Mouse (Mus musculus) MEL (cell line): ENCODE data around the gene Josd2. TPM values are rescaled to one million over a fixed set of nuclear protein-coding genes. Genes with fewer than 3 reads are reported as not detected.

Experiments used
- DNase-seq: peaks from one replicate; pipeline ENCODE4 v3.0.0; 2011; ENCODE audit warnings: low read depth, low spot score
- H3K27ac ChIP-seq: 2 replicates; pipeline ENCODE4 v1.5.1; 2012; ENCODE audit warnings: low read depth, mild to moderate bottlenecking, control low read depth, low read length, moderate library complexity; ENCODE audit not compliant: control insufficient read depth
- H3K27me3 ChIP-seq, 2 experiments: fragments of 150-350 bp in 1 of 2; sonication (generic) in 1 of 2; 2 replicates each; pipeline ENCODE4 v1.6.1; 2012; ENCODE audit warnings: low read length in 2 of 2, mild to moderate bottlenecking in 2 of 2, improper control_type of control experiment in 1 of 2, moderate library complexity in 1 of 2; ENCODE audit not compliant: insufficient read depth in 2 of 2, control insufficient read depth in 1 of 2
- H3K36me3 ChIP-seq, 2 experiments: 2 replicates each; pipeline ENCODE4 v1.6.1; 2012 to 2014; ENCODE audit warnings: low read length in 2 of 2, improper control_type of control experiment in 1 of 2, inconsistent platforms in 1 of 2, mild to moderate bottlenecking in 1 of 2; ENCODE audit not compliant: insufficient read depth in 2 of 2, control insufficient read depth in 1 of 2
- H3K4me1 ChIP-seq, 2 experiments: fragments of 150-350 bp in 1 of 2; sonication (generic) in 1 of 2; 2 replicates each; pipeline ENCODE4 v1.6.1; 2012; ENCODE audit warnings: low read length in 2 of 2, improper control_type of control experiment in 1 of 2, mild to moderate bottlenecking in 1 of 2; ENCODE audit not compliant: insufficient read depth in 2 of 2, control insufficient read depth in 1 of 2
- H3K4me3 ChIP-seq, 2 experiments: fragments of 150-350 bp in 1 of 2; sonication (generic) in 1 of 2; 2 replicates each; pipeline ENCODE4 v1.5.1; 2012; ENCODE audit warnings: low read depth in 2 of 2, low read length in 2 of 2, mild to moderate bottlenecking in 2 of 2, moderate library complexity in 2 of 2, control low read depth in 1 of 2, improper control_type of control experiment in 1 of 2; ENCODE audit not compliant: control insufficient read depth in 1 of 2, insufficient read depth in 1 of 2
- H3K79me2 ChIP-seq: 2 replicates; pipeline ENCODE4 v1.6.1; 2012; ENCODE audit warnings: mild to moderate bottlenecking, low read length, moderate library complexity; ENCODE audit not compliant: control insufficient read depth, poor library complexity, insufficient read depth
- H3K9ac ChIP-seq: 2 replicates; pipeline ENCODE4 v1.6.1; 2012; ENCODE audit warnings: low read depth, mild to moderate bottlenecking, control low read depth, low read length, moderate library complexity; ENCODE audit not compliant: control insufficient read depth, poor library complexity, severe bottlenecking
- H3K9me3 ChIP-seq: fragments of 150-350 bp; sonication (generic); replicated peaks from 2 replicates; pipeline ENCODE4 v1.6.1; 2012; ENCODE audit warnings: mild to moderate bottlenecking, low read length, improper control_type of control experiment, moderate library complexity; ENCODE audit not compliant: insufficient read depth
- BHLHE40 ChIP-seq: IDR thresholded peaks from 2 replicates; pipeline ENCODE4 v1.6.1; 2012; ENCODE audit warnings: low read depth, mild to moderate bottlenecking, inconsistent platforms, low read length, improper control_type of control experiment, borderline replicate concordance
- CHD1 ChIP-seq: IDR thresholded peaks from 2 replicates; pipeline ENCODE4 v1.6.1; 2012; ENCODE audit warnings: low read depth, mild to moderate bottlenecking, inconsistent platforms, low read length, improper control_type of control experiment
- CHD2 ChIP-seq: IDR thresholded peaks from 2 replicates; pipeline ENCODE4 v1.6.1; 2011; ENCODE audit warnings: low read length, improper control_type of control experiment
- E2F4 ChIP-seq: IDR thresholded peaks from 2 replicates; pipeline ENCODE4 v1.6.1; 2011; ENCODE audit warnings: low read depth, low read length, improper control_type of control experiment, borderline replicate concordance
- EP300 ChIP-seq, 2 experiments: IDR thresholded peaks; 2 replicates each; pipeline ENCODE4 v1.6.1; 2011; ENCODE audit warnings: improper control_type of control experiment in 2 of 2, low read length in 2 of 2, low read depth in 1 of 2, mild to moderate bottlenecking in 1 of 2
- ETS1 ChIP-seq: IDR thresholded peaks from 2 replicates; pipeline ENCODE4 v1.6.1; 2012; ENCODE audit warnings: low read depth, mild to moderate bottlenecking, inconsistent platforms, low read length, improper control_type of control experiment, moderate library complexity
- GABPA ChIP-seq: IDR thresholded peaks from 2 replicates; pipeline ENCODE4 v1.6.1; 2012; ENCODE audit warnings: low read depth, mild to moderate bottlenecking, inconsistent platforms, low read length, improper control_type of control experiment, moderate library complexity
- GATA1 ChIP-seq: IDR thresholded peaks from 2 replicates; pipeline ENCODE4 v1.6.1; 2011; ENCODE audit warnings: low read depth, low read length, improper control_type of control experiment
- HCFC1 ChIP-seq: IDR thresholded peaks from 2 replicates; pipeline ENCODE4 v1.6.1; 2012; ENCODE audit warnings: low read depth, mild to moderate bottlenecking, inconsistent platforms, low read length, improper control_type of control experiment, moderate library complexity
- JUND ChIP-seq: IDR thresholded peaks from 2 replicates; pipeline ENCODE4 v1.6.1; 2011; ENCODE audit warnings: low read depth, mild to moderate bottlenecking, improper control_type of control experiment, low read length
- KAT2A ChIP-seq: conservative IDR thresholded peaks from 2 replicates; pipeline ENCODE4 v1.6.1; 2012; ENCODE audit warnings: low read depth, low read length, improper control_type of control experiment, inconsistent platforms
- MAFK ChIP-seq: IDR thresholded peaks from 2 replicates; pipeline ENCODE4 v1.6.1; 2011; ENCODE audit warnings: low read depth, mild to moderate bottlenecking, low read length, improper control_type of control experiment, borderline replicate concordance
- MAX ChIP-seq: IDR thresholded peaks from 2 replicates; pipeline ENCODE4 v1.6.1; 2011; ENCODE audit warnings: low read length, improper control_type of control experiment
- MEF2A ChIP-seq: IDR thresholded peaks from 2 replicates; pipeline ENCODE4 v1.6.1; 2014; ENCODE audit warnings: low read depth, mild to moderate bottlenecking, inconsistent platforms, low read length, improper control_type of control experiment; ENCODE audit not compliant: poor library complexity, insufficient replicate concordance, severe bottlenecking; ENCODE audit errors: extremely low read depth
- MXI1 ChIP-seq: IDR thresholded peaks from 2 replicates; pipeline ENCODE4 v1.6.1; 2011; ENCODE audit warnings: mild to moderate bottlenecking, low read depth, low read length, improper control_type of control experiment
- NELFE ChIP-seq: IDR thresholded peaks from 2 replicates; pipeline ENCODE4 v1.6.1; 2011; ENCODE audit warnings: low read depth, low read length, improper control_type of control experiment
- NRF1 ChIP-seq: IDR thresholded peaks from 2 replicates; pipeline ENCODE4 v1.6.1; 2014; ENCODE audit warnings: low read depth, mild to moderate bottlenecking, inconsistent platforms, low read length, improper control_type of control experiment, moderate library complexity; ENCODE audit not compliant: poor library complexity, insufficient read depth, severe bottlenecking
- POLR2AphosphoS2 ChIP-seq: IDR thresholded peaks from 2 replicates; pipeline ENCODE4 v1.6.1; 2011; ENCODE audit warnings: low read length, improper control_type of control experiment
- POLR2AphosphoS5 ChIP-seq: IDR thresholded peaks from 2 replicates; pipeline ENCODE4 v1.6.1; 2012; ENCODE audit warnings: low read depth, borderline replicate concordance, mild to moderate bottlenecking, inconsistent platforms, low read length, moderate library complexity, mixed read lengths
- RAD21 ChIP-seq: IDR thresholded peaks from 2 replicates; pipeline ENCODE4 v1.6.1; 2011; ENCODE audit warnings: mild to moderate bottlenecking, low read depth, low read length, improper control_type of control experiment
- RCOR1 ChIP-seq: IDR thresholded peaks from 2 replicates; pipeline ENCODE4 v1.6.1; 2012; ENCODE audit warnings: low read depth, mild to moderate bottlenecking, inconsistent platforms, low read length, improper control_type of control experiment
- SIN3A ChIP-seq: IDR thresholded peaks from 2 replicates; pipeline ENCODE4 v1.6.1; 2012; ENCODE audit warnings: low read length, improper control_type of control experiment, inconsistent platforms
- TBP ChIP-seq: IDR thresholded peaks from 2 replicates; pipeline ENCODE4 v1.8.0; 2011; ENCODE audit warnings: low read depth, low read length, improper control_type of control experiment
- TCF12 ChIP-seq: IDR thresholded peaks from 2 replicates; pipeline ENCODE4 v1.6.1; 2014; ENCODE audit warnings: low read depth, mild to moderate bottlenecking, inconsistent platforms, low read length, improper control_type of control experiment, moderate library complexity
- ZC3H11A ChIP-seq: IDR thresholded peaks from 2 replicates; pipeline ENCODE4 v1.6.1; 2012; ENCODE audit warnings: low read depth, mild to moderate bottlenecking, inconsistent platforms, low read length, improper control_type of control experiment
- ZKSCAN1 ChIP-seq: IDR thresholded peaks from 2 replicates; pipeline ENCODE4 v1.6.1; 2012; ENCODE audit warnings: low read depth, mild to moderate bottlenecking, inconsistent platforms, low read length, improper control_type of control experiment, moderate library complexity
- ZMIZ1 ChIP-seq: IDR thresholded peaks from 2 replicates; pipeline ENCODE4 v1.6.1; 2012; ENCODE audit warnings: low read depth, mild to moderate bottlenecking, inconsistent platforms, low read length, improper control_type of control experiment, moderate library complexity
- ZNF384 ChIP-seq: IDR thresholded peaks from 2 replicates; pipeline ENCODE4 v1.6.1; 2012; ENCODE audit warnings: low read depth, mild to moderate bottlenecking, inconsistent platforms, low read length, improper control_type of control experiment
- polyA plus RNA-seq, 2 experiments: library from polyadenylated mRNA; stranded (reverse) in 1 of 2; unstranded in 1 of 2; fragments of >175 nt in 1 of 2; fragments of >200 nt in 1 of 2; gene quantifications; 2 replicates each; pipeline versions ENCODE4 v1.2.1 to v1.2.4; 2012; ENCODE audit warnings: low replicate concordance in 2 of 2, low read depth in 1 of 2; ENCODE audit not compliant: insufficient read length in 2 of 2, insufficient read depth in 1 of 2, missing spikeins in 1 of 2
- total RNA-seq: library from RNA; depleted of rRNA; stranded (reverse); fragments of 300-350 nt; gene quantifications from 2 replicates; pipeline ENCODE4 v1.2.3, GENCODE M21; 2012

The Josd2 gene
- total and polyA plus RNA-seq, 3 experiments = 95.5 to 141 TPM; not detected in 1

DNA sequence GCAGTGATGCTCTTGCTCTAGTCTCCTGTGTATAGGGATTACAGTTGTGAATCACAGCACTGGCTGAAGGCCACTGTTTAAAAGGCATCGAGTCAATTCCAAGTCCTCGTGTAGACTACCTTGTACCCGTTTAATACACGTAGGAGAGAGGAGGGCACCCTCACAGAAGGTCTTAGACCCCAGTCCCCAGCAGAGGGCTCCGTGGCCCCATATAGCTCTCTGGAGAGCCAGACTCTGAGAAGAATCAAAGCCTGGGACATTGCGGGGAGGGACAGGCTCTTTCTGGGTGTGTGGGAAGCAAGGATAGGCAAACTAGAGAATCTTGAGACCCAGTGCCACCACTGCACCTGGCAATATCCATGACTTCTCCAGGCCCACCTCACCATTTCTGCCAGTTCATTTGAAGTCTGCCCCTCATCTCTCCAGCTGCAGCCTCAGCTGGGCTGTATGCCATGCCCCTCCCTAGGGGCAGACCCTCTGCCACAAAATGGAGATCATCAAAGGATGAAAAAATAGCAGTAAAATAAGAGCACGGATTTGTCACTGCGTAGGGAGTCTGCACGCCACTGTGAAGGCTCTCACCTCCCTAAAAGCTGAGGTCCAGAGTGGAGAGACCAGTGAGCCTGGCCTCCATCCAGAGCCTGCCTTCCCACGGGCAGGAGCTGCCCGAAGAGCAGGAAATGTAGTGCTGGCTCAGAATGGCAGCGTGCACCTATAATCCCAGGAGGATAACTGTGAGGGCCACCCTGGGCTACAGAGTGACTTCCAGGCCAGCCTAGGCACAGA, 21.5 kb upstream of the Josd2 start:
- TF ChIP-seq ZMIZ1 (no peak), POLR2AphosphoS5 (no peak), ETS1 (no peak), GABPA (no peak), NRF1 (no peak), GATA1 (no peak), NELFE (no peak), RCOR1 (no peak), HCFC1 (no peak), ZC3H11A (no peak), RAD21 (no peak), E2F4 (no peak), POLR2AphosphoS2 (no peak), KAT2A (no peak), TCF12 (no peak), MAX (no peak), EP300 (IDR thresholded peaks at IDR 0.05; ENCODE audit: low read depth in 1 of 2, low read length in 2 of 2) (no peak), MAFK (no peak), JUND (no peak)
- H3K36me3 ChIP-seq = no peaks in the 10 kb centered on the region

DNA sequence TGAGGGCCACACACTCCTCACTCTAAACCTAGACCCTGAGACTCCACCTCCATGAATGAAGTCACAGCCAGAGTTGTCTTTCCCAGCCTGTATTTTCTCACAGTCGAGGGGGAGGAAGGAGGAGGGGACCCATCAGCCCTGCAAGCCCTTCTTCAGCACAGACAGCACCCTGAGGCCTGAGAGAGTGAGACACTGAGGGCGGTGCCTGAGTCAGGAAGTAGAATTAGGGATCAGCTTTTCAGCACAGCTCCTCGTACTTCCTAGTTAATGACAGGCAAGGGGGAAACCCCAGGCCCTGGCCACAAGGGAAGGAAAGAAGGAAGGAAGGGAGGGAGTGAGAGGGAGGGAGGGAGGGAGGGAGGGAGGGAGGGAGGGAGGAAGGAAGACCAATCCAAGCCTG, 14.5 kb upstream of the Josd2 start:
- Histone ChIP-seq H3K4me1 (no peaks in the 10 kb centered on the region), H3K9me3 (no peaks in the 10 kb centered on the region), H3K4me3 (no peak overlapping the region), H3K36me3 (no peaks in the 10 kb centered on the region), H3K27ac (no peak overlapping the region), H3K27me3 (no peaks in the 10 kb centered on the region), H3K79me2 (no peaks in the 10 kb centered on the region), H3K9ac (no peak overlapping the region)
- no peak for DNase-seq
- TF ChIP-seq CHD2 (no peak), ETS1 (no peak), POLR2AphosphoS2 (no peak), MEF2A (no peak), BHLHE40 (no peak), ZKSCAN1 (no peak), NELFE (no peak), MXI1 (no peak), SIN3A (no peak), POLR2AphosphoS5 (no peak), ZNF384 (no peak), HCFC1 (no peak), TCF12 (no peak), TBP (no peak), MAX (no peak), EP300 (IDR thresholded peaks at IDR 0.05; ENCODE audit: low read depth in 1 of 2, low read length in 2 of 2) (no peak), CHD1 (no peak), E2F4 (no peak), KAT2A (no peak)

More for the DNA sequence above, 21.5 kb upstream of the Josd2 start:
- Histone ChIP-seq H3K9ac (no peak overlapping the region), H3K27ac (no peak overlapping the region), H3K79me2 (no peaks in the 10 kb centered on the region), H3K27me3 (peaks cover 0 to 1% of the 10 kb centered on the region in 2 experiments; a peak in 2 of 4 replicates), H3K4me1 (no peaks in the 10 kb centered on the region), H3K9me3 (no peaks in the 10 kb centered on the region), H3K4me3 (no peak overlapping the region)
- no peak for DNase-seq
